Mouse (Mus musculus) small intestine, adult 2 months (tissue): ENCODE measurements around the gene Mkrn2. TPM values are rescaled to one million over a fixed set of nuclear protein-coding genes. Genes with fewer than 3 reads are reported as not detected.

Experiments used
- H3K27ac ChIP-seq: fragments of 200-500 bp; 2 replicates; pipeline ENCODE4 v1.5.1; 2012; ENCODE audit warnings: low read depth, low read length, control low read depth, inconsistent platforms; ENCODE audit not compliant: insufficient read depth
- H3K27me3 ChIP-seq: fragments of 200-500 bp; 2 replicates; pipeline ENCODE4 v1.6.1; 2012; ENCODE audit warnings: mild to moderate bottlenecking, moderate library complexity, low read length, inconsistent platforms; ENCODE audit not compliant: control insufficient read depth, insufficient read depth
- H3K36me3 ChIP-seq: fragments of 200-500 bp; 2 replicates; pipeline ENCODE4 v1.6.1; 2012; ENCODE audit warnings: mild to moderate bottlenecking, low read length, control low read depth, inconsistent platforms; ENCODE audit not compliant: control insufficient read depth, insufficient read depth
- H3K4me1 ChIP-seq: fragments of 200-500 bp; 2 replicates; pipeline ENCODE4 v1.6.1; 2012; ENCODE audit warnings: low read length, inconsistent platforms, mixed read lengths; ENCODE audit not compliant: control insufficient read depth, insufficient read depth, insufficient read length
- H3K4me3 ChIP-seq: fragments of 200-500 bp; 2 replicates; pipeline ENCODE4 v1.5.1; 2012; ENCODE audit warnings: low read depth, mild to moderate bottlenecking, control low read depth, inconsistent platforms, low read length, moderate library complexity
- CTCF ChIP-seq: fragments of 200-500 bp; IDR thresholded peaks from 2 replicates; pipeline ENCODE4 v1.5.1; 2012; ENCODE audit warnings: low read depth, mild to moderate bottlenecking, control low read depth, inconsistent platforms, low read length, moderate library complexity, mixed read lengths; ENCODE audit not compliant: insufficient replicate concordance, insufficient read length; ENCODE audit errors: extremely low read depth
- POLR2A ChIP-seq: fragments of 200-500 bp; IDR thresholded peaks from 2 replicates; pipeline ENCODE4 v1.6.1; 2012; ENCODE audit warnings: low read depth, mild to moderate bottlenecking, control low read depth, inconsistent platforms, low read length, moderate library complexity
- WGBS: fragments of 180-500 bp; shearing (Covaris S2); methylation state at CpG from one replicate; pipeline ENCODE4 v1.1.7; 2018; 5-methylcytosine and 5-hydroxymethylcytosine counted together
- polyA plus RNA-seq: library from polyadenylated mRNA; depleted of rRNA; stranded (reverse); fragments of >200 nt; gene quantifications from 2 replicates; pipeline ENCODE4 v1.2.3, GENCODE M21; 2012; rRNA removed

Gene Mkrn2
- polyA plus RNA-seq, 1 experiment, result 50.1 TPM

- no peak for TF ChIP-seq POLR2A
- no peak for TF ChIP-seq CTCF
- no peak overlapping the region for H3K27ac ChIP-seq
- WGBS, result 37% methylated on average over 2 of the region's 2 CpGs
- no peak overlapping the region for H3K4me3 ChIP-seq
- H3K27me3 ChIP-seq, result no peaks in the 10 kb centered on the region
- no peaks in the 10 kb centered on the region for H3K36me3 ChIP-seq
- peaks cover 25% of the 10 kb centered on the region; the same call in 1 of the 2 replicates for H3K4me1 ChIP-seq
Observed at GRCm38 (mm10) chr6:115653939-115654338, 52.2 kb downstream of the Mkrn2 start.

DNA sequence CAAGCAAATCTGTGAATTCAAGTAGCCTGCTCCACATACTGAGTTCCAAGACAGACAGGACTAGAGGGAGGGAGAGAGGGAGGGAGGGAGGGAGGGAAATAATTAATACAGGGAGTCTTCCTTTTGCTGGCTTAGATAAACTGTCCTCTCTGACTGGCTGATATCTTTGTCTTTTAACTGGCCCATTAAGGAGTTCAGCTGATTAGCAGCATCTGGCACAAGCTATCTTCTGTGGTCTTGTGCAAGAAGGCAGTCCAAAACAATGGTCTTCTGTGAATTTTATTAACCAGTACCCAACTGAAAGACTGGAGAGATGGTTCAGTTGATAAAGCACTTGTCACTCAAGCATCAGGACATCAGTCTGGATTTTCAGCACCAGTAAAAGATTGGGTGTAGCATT is 57.1 kb downstream of the Mkrn2 start:
- Histone ChIP-seq H3K4me1 (peaks cover 5% of the 10 kb centered on the region; the same call in 1 of the 2 replicates), H3K27ac (no peak overlapping the region), H3K27me3 (no peaks in the 10 kb centered on the region), H3K36me3 (peaks cover 1% of the 10 kb centered on the region; the same call in 1 of the 2 replicates), H3K4me3 (no peak overlapping the region)
- no peak for TF ChIP-seq POLR2A

GRCm38 (mm10) chr6:115664268-115664667 is 62.6 kb downstream of the Mkrn2 start:
- no peak overlapping the region for H3K4me3 ChIP-seq
- peaks cover 1% of the 10 kb centered on the region; the same call in 1 of the 2 replicates for H3K36me3 ChIP-seq
- peaks cover 23% of the 10 kb centered on the region; the same call in 1 of the 2 replicates for H3K4me1 ChIP-seq
- TF ChIP-seq CTCF, result no peak
- no peak for TF ChIP-seq POLR2A
- no peaks in the 10 kb centered on the region for H3K27me3 ChIP-seq
- 64% methylated on average over 3 of the region's 3 CpGs for WGBS
- no peak overlapping the region for H3K27ac ChIP-seq

DNA sequence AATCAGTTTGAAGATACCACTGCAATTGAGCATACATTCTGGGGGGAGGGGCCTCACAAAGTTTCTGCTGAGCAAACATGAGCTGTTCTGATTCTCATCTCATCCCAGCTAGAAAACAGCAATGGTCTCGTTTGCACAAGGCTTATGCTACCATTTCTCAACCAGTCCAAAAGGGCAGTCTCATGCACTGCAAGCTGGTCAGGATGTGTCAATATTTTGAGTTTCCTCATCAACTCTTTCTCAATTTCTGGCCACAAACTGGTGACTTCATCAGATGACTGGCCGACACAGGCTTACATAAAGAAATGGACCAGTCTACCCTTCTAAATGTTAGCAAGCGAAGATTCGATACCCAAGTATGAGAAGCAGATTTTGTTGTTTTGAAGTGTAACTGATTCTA is 64.9 kb downstream of the Mkrn2 start:
- peaks cover 24% of the 10 kb centered on the region; the same call in 1 of the 2 replicates for H3K4me1 ChIP-seq
- no peaks in the 10 kb centered on the region for H3K27me3 ChIP-seq
- H3K27ac ChIP-seq, result no peak overlapping the region
- H3K36me3 ChIP-seq, result peaks cover 1% of the 10 kb centered on the region; the same call in 1 of the 2 replicates
- no peak for TF ChIP-seq POLR2A
- no peak for TF ChIP-seq CTCF
- no peak overlapping the region for H3K4me3 ChIP-seq
- WGBS, result 44% methylated on average over 4 of the region's 4 CpGs

Other genes with a start within 250 kb of the Mkrn2 start
- gene Pparg, start 241.0 kb upstream of the Mkrn2 start, polyA plus RNA-seq, result 5.2 and 10.9 TPM in 2 replicates
- gene Tsen2, start 57.2 kb upstream of the Mkrn2 start, polyA plus RNA-seq, result 1.2 and 1.4 TPM in 2 replicates
- gene Mkrn2os, start 9.3 kb upstream of the Mkrn2 start, polyA plus RNA-seq, result 97.1 and 113 TPM in 2 replicates
- 42.8 and 81.6 TPM in 2 replicates for gene Raf1, start 74.7 kb downstream of the Mkrn2 start, polyA plus RNA-seq
- gene Tmem40, start 160.5 kb downstream of the Mkrn2 start, polyA plus RNA-seq, result 0.17 TPM in 1 of 2 replicates, not detected in the other
- gene Cand2, start 172.6 kb downstream of the Mkrn2 start, polyA plus RNA-seq, result 2.1 and 3.4 TPM in 2 replicates
- gene Rpl32, start 206.8 kb downstream of the Mkrn2 start, polyA plus RNA-seq, result 364 and 436 TPM in 2 replicates
- gene Efcab12, start 236.5 kb downstream of the Mkrn2 start, polyA plus RNA-seq, result 0.04 TPM in 2 replicates